Mouse (Mus musculus) lung, adult 18-20 months (tissue): ENCODE measurements around the gene Srd5a3.

ENCODE experiments used
- DNase-seq, 2 experiments: peaks; one replicate each; pipeline ENCODE4 v3.0.0; 2022; ENCODE audit warnings: mixed read lengths in 2 of 2

Gene Srd5a3

DNA sequence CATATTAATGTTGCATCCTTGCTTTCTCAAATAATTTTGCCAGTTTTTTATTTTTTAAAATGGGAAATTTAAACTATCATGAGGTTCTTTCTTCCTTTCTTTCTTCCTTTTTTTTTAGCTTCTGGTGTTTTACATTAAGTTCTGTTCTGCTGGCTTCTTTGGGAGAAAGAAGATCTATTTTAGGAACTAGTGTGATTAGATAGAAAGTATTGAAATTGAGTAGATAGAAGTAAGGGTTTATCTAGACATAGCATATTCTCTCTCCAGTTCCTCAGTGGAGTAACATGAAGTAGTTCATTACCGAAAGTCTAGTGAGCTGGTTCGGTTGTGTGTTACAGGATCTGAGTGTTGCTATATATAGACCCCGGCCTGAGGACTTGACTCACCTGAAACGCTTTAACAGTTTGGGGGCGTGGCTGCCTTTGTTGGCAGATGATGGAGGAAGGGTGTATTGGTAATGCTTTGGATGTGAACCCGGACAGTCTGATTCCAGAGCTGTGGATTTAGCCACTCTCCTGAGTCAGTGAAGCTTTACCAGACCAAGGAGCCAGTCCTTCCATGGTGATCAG, 54.4 kb downstream of the Srd5a3 start:
- DNase-seq, result peak; percentile 63 to 80

DNA sequence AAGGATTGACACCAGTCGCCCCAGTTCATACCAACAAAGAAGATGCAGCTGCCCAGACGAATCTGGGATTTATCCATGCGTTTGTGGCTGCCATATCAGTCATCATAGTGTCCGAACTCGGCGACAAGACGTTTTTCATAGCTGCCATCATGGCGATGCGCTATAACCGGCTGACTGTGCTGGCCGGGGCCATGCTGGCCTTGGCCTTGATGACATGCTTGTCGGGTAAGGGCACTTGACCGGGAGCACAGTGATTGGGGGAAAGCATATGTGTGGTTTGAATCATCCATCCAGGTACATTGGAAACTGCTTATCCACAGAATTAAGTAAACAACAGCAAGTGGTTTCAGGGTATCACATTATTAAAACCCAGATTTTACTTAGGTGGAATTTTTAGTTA, 59.3 kb downstream of the Srd5a3 start:
- no peak for DNase-seq

DNA sequence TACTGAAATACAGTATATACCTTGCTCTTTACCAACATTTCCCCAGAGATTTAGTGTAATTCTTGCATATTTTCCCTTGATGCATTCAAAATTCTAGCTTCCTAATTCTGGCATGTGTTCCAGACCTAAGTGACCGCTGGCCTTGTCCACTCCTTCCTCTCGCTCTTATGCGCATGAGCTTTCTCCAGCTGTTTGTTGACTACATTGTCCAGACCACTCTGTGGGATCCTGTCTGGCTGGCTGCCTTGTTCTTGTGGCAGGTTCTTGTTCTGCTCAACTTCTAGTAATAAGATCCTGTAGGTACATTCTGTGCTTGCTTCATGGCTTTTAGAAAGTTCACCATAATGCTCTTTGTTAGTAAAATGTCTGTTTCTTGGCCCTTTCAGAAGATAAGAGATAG, 63.1 kb downstream of the Srd5a3 start:
- DNase-seq, result peak; percentile 24 to 27
